Mouse (Mus musculus) heart, adult 2 months (tissue): ENCODE measurements around the gene Thap11. TPM values are rescaled to one million over a fixed set of nuclear protein-coding genes. Genes with fewer than 3 reads are reported as not detected.
A peak's percentile ranks its signal among the peaks of the same experiment; 100 is the strongest.

ENCODE experiments used
- DNase-seq, 2 experiments: peaks; one replicate each; pipeline ENCODE4 v3.0.0; 2021
- H3K27ac ChIP-seq: fragments of 200-600 bp; 2 replicates; pipeline ENCODE4 v1.8.1; 2022
- H3K27me3 ChIP-seq: fragments of 200-500 bp; 2 replicates; pipeline ENCODE4 v1.6.1; 2012; ENCODE audit warnings: mild to moderate bottlenecking, low read length, inconsistent platforms, mixed read lengths; ENCODE audit not compliant: control insufficient read depth, insufficient read depth
- H3K36me3 ChIP-seq: fragments of 200-500 bp; 2 replicates; pipeline ENCODE4 v1.6.1; 2012; ENCODE audit warnings: low read length, inconsistent platforms; ENCODE audit not compliant: control insufficient read depth, insufficient read depth
- H3K4me1 ChIP-seq: fragments of 200-500 bp; 2 replicates; pipeline ENCODE4 v1.6.1; 2011; ENCODE audit warnings: low read length; ENCODE audit not compliant: control insufficient read depth, insufficient read depth
- H3K4me3 ChIP-seq: fragments of 200-600 bp; 2 replicates; pipeline ENCODE4 v1.8.1; 2022
- H3K79me2 ChIP-seq: fragments of 200-500 bp; replicated peaks from 2 replicates; pipeline ENCODE4 v1.6.1; 2012; ENCODE audit warnings: mild to moderate bottlenecking, inconsistent platforms, low read length, moderate library complexity, mixed read lengths; ENCODE audit not compliant: control insufficient read depth, insufficient read depth
- H3K9ac ChIP-seq: fragments of 200-500 bp; 2 replicates; pipeline ENCODE4 v1.6.1; 2012; ENCODE audit warnings: low read depth, mild to moderate bottlenecking, control low read depth, inconsistent platforms, low read length, mixed read lengths
- CTCF ChIP-seq: fragments of 200-600 bp; IDR thresholded peaks from 2 replicates; pipeline ENCODE4 v1.8.1; 2022; ENCODE audit warnings: antibody characterized with exemption, mild to moderate bottlenecking, moderate library complexity
- EP300 ChIP-seq: fragments of 200-500 bp; IDR thresholded peaks from 2 replicates; pipeline ENCODE4 v1.6.1; 2011; ENCODE audit warnings: low read depth, low read length, control low read depth; ENCODE audit not compliant: insufficient read depth
- POLR2A ChIP-seq: fragments of 200-500 bp; IDR thresholded peaks from 2 replicates; pipeline ENCODE4 v1.6.1; 2011; ENCODE audit warnings: mild to moderate bottlenecking, low read depth, low read length, control low read depth; ENCODE audit not compliant: insufficient read depth
- WGBS: fragments of 180-500 bp; shearing (Covaris S2); methylation state at CpG from one replicate; pipeline ENCODE4 v1.1.7; 2018; 5-methylcytosine and 5-hydroxymethylcytosine counted together
- intact Hi-C: fragments of 180-260 bp; cut with DNase I; formaldehyde crosslinking; loops from one replicate; pipeline ENCODE4 v1.15.1; 2025
- polyA plus RNA-seq: library from polyadenylated mRNA; depleted of rRNA; stranded (reverse); fragments of >200 nt; gene quantifications from 2 replicates; pipeline ENCODE4 v1.2.3, GENCODE M21; 2012; rRNA removed
- total RNA-seq, 2 experiments: library from RNA; stranded (reverse); gene quantifications; 2 replicates each; pipeline ENCODE4 v1.2.3; 2021

Gene Thap11
- total and polyA plus RNA-seq, 3 experiments = 26.8 to 33.0 (median 30.1) TPM

- DNase-seq = no peak
- no peak overlapping the region for H3K27ac ChIP-seq
- H3K27me3 ChIP-seq = no peaks in the 10 kb centered on the region
- H3K4me1 ChIP-seq = peaks cover 2% of the 10 kb centered on the region; the same call in 1 of the 2 replicates
- no peak overlapping the region for H3K9ac ChIP-seq
- WGBS = 87% methylated on average over 6 of the region's 6 CpGs
- H3K36me3 ChIP-seq = no peaks in the 10 kb centered on the region
- intact Hi-C loops = no loop called here
- H3K4me3 ChIP-seq = no peak overlapping the region
- H3K79me2 ChIP-seq = no peaks in the 10 kb centered on the region
- TF ChIP-seq CTCF (peak; percentile 62), POLR2A (no peak)
Observed at GRCm38 (mm10) chr8:105892432-105892831, 37.5 kb downstream of the Thap11 start.

GRCm38 (mm10) chr8:105893339-105893738 is 38.4 kb downstream of the Thap11 start, which contains the start of gene Nrn1l:
Nrn1l (plus strand) TSS chr8:105893567.
- no peak within 1 kb of the TSS for H3K9ac ChIP-seq
- no peaks in the 10 kb centered on the region for H3K36me3 ChIP-seq
- H3K27ac ChIP-seq = no peak within 1 kb of the TSS
- no peak for TF ChIP-seq POLR2A
- no peak for TF ChIP-seq EP300
- no peak for TF ChIP-seq CTCF
- H3K4me3 ChIP-seq = no peak within 1 kb of the TSS
- DNase-seq = peak; percentile 72 to 78
- H3K4me1 ChIP-seq = peaks cover 2% of the 10 kb centered on the region; the same call in 1 of the 2 replicates
- 17% methylated on average over 11 of the region's 11 CpGs for WGBS
- no peaks in the 10 kb centered on the region for H3K27me3 ChIP-seq
- intact Hi-C loops = no loop called here
- no peaks in the 10 kb centered on the region for H3K79me2 ChIP-seq

GRCm38 (mm10) chr8:105897801-105898480 is 43.0 kb downstream of the Thap11 start:
- H3K27me3 ChIP-seq = no peaks in the 10 kb centered on the region

GRCm38 (mm10) chr8:105900180-105900940 is 45.4 kb downstream of the Thap11 start, which contains the start of gene Pskh1:
Pskh1 (plus strand) TSS chr8:105900441.
- H3K36me3 ChIP-seq = no peaks in the 10 kb centered on the region
- TF ChIP-seq POLR2A (peak; percentile 63; the same call in 1 of the 2 replicates), EP300 (no peak), CTCF (peak; percentile 28; the same call in 1 of the 2 replicates)
- under 1% methylated on average over 68 of the region's 68 CpGs for WGBS

More at GRCm38 (mm10) chr8:105897801-105898480, 43.0 kb downstream of the Thap11 start:
- no peak for DNase-seq
- 58% methylated on average over 9 of the region's 9 CpGs for WGBS
- H3K9ac ChIP-seq = no peak overlapping the region
- no peak overlapping the region for H3K27ac ChIP-seq
- H3K4me3 ChIP-seq = no peak overlapping the region
- H3K36me3 ChIP-seq = no peaks in the 10 kb centered on the region
- no peaks in the 10 kb centered on the region; the same call in 1 of the 2 replicates for H3K79me2 ChIP-seq
- intact Hi-C loops = loop anchor here (2.0 kb wide), 1 partner anchor 37 kb away; the partner anchor contains the start of gene Nutf2
- TF ChIP-seq POLR2A (no peak), EP300 (no peak), CTCF (no peak)
- 0 out of 2 replicates have a peak, but pooled peaks cover 1% of the 10 kb centered on the region for H3K4me1 ChIP-seq

GRCm38 (mm10) chr8:105900941-105901616 is 46.1 kb downstream of the Thap11 start:
- TF ChIP-seq EP300 (no peak), POLR2A (no peak), CTCF (no peak)
- no peaks in the 10 kb centered on the region for H3K36me3 ChIP-seq
- H3K79me2 ChIP-seq = peaks cover 3% of the 10 kb centered on the region; the same call in 1 of the 2 replicates
- 23% methylated on average over 16 of the region's 16 CpGs for WGBS
- no peak for DNase-seq
- no peaks in the 10 kb centered on the region for H3K27me3 ChIP-seq
- peak overlapping the region; percentile 91 for H3K27ac ChIP-seq
- peaks cover 3% of the 10 kb centered on the region; the same call in 1 of the 2 replicates for H3K4me1 ChIP-seq
- peak overlapping the region; percentile 99 for H3K4me3 ChIP-seq
- peak overlapping the region; percentile 97 for H3K9ac ChIP-seq
- intact Hi-C loops = loop anchor here (2.0 to 5.0 kb wide), 3 partner anchors 36 to 200 kb away; partner anchors contain the start of genes Acd, Ddx28 and Pard6a

More at GRCm38 (mm10) chr8:105900180-105900940, 45.4 kb downstream of the Thap11 start, which contains the start of gene Pskh1:
- Histone ChIP-seq H3K4me1 (0 out of 2 replicates have a peak, but pooled peaks cover 1% of the 10 kb centered on the region), H3K27ac (peak within 1 kb of the TSS; percentile 91), H3K4me3 (peak within 1 kb of the TSS; percentile 99), H3K79me2 (peaks cover 1% of the 10 kb centered on the region; the same call in 1 of the 2 replicates), H3K9ac (peak within 1 kb of the TSS; percentile 97), H3K27me3 (no peaks in the 10 kb centered on the region)
- intact Hi-C loops = loop anchor here (2.0 to 5.0 kb wide), 3 partner anchors 36 to 200 kb away; partner anchors contain the start of genes Acd, Ddx28 and Pard6a
- DNase-seq = peak; percentile 94 to 97

Other genes with a start within 250 kb of the Thap11 start
- gene Ripor1, start 249.9 kb upstream of the Thap11 start, total RNA-seq = 10 to 100 TPM; 42.5 to 51.6 TPM
- gene Ripor1, start 249.9 kb upstream of the Thap11 start, polyA plus RNA-seq = 39.2 TPM in 2 replicates
- 10 to 100 TPM; 41.4 to 41.9 TPM for gene Ctcf, start 218.6 kb upstream of the Thap11 start, total RNA-seq
- gene Ctcf, start 218.6 kb upstream of the Thap11 start, polyA plus RNA-seq = 9.3 and 13.6 TPM in 2 replicates
- gene Agrp, start 217.7 kb upstream of the Thap11 start, total RNA-seq = not detected
- gene Agrp, start 217.7 kb upstream of the Thap11 start, polyA plus RNA-seq = 0.31 TPM in 1 of 2 replicates, not detected in the other
- under 1 TPM; 0.16 to 0.25 TPM for gene Carmil2, start 168.9 kb upstream of the Thap11 start, total RNA-seq
- 0.29 and 1.4 TPM in 2 replicates for gene Carmil2, start 168.9 kb upstream of the Thap11 start, polyA plus RNA-seq
- gene Acd, start 154.0 kb upstream of the Thap11 start, total RNA-seq = 10 to 100 TPM in 1 of 2 experiments, 1 to 10 TPM in 1; 10.0 to 11.1 TPM
- gene Acd, start 154.0 kb upstream of the Thap11 start, polyA plus RNA-seq = 19.7 and 22.3 TPM in 2 replicates
- 1 to 10 TPM; 5.5 to 6.8 TPM for gene Pard6a, start 154.0 kb upstream of the Thap11 start, total RNA-seq
- 12.0 and 18.6 TPM in 2 replicates for gene Pard6a, start 154.0 kb upstream of the Thap11 start, polyA plus RNA-seq
- gene 4933405L10Rik, start 147.5 kb upstream of the Thap11 start, total RNA-seq = not detected
- gene 4933405L10Rik, start 147.5 kb upstream of the Thap11 start, polyA plus RNA-seq = not detected in 2 replicates
- gene Enkd1, start 146.9 kb upstream of the Thap11 start, total RNA-seq = 1 to 10 TPM; 1.4 to 1.9 TPM
- gene Enkd1, start 146.9 kb upstream of the Thap11 start, polyA plus RNA-seq = 2.0 and 2.2 TPM in 2 replicates
- 1 to 10 TPM; 3.7 TPM for gene Gfod2, start 96.5 kb upstream of the Thap11 start, total RNA-seq
- 2.3 and 3.0 TPM in 2 replicates for gene Gfod2, start 96.5 kb upstream of the Thap11 start, polyA plus RNA-seq
- 10 to 100 TPM; 18.0 to 18.5 TPM for gene Ranbp10, start 27.8 kb upstream of the Thap11 start, total RNA-seq
- gene Ranbp10, start 27.8 kb upstream of the Thap11 start, polyA plus RNA-seq = 20.0 and 22.3 TPM in 2 replicates
- gene Tsnaxip1, start 27.4 kb upstream of the Thap11 start, total RNA-seq = not detected
- 0.20 TPM in 1 of 2 replicates, not detected in the other for gene Tsnaxip1, start 27.4 kb upstream of the Thap11 start, polyA plus RNA-seq
- 1 to 10 TPM; 2.3 to 2.7 TPM for gene Cenpt, start 1.9 kb upstream of the Thap11 start, total RNA-seq
- gene Cenpt, start 1.9 kb upstream of the Thap11 start, polyA plus RNA-seq = 6.0 and 6.4 TPM in 2 replicates
- 10 to 100 TPM; 35.5 to 39.8 TPM for gene Nutf2, start 5.4 kb downstream of the Thap11 start, total RNA-seq
- gene Nutf2, start 5.4 kb downstream of the Thap11 start, polyA plus RNA-seq = 56.1 and 67.7 TPM in 2 replicates
- 10 to 100 TPM; 23.2 to 25.4 TPM for gene Edc4, start 25.7 kb downstream of the Thap11 start, total RNA-seq
- gene Edc4, start 25.7 kb downstream of the Thap11 start, polyA plus RNA-seq = 42.4 and 47.6 TPM in 2 replicates
- gene Nrn1l, start 38.4 kb downstream of the Thap11 start, total RNA-seq = under 1 TPM; 0.41 to 0.57 TPM
- gene Nrn1l, start 38.4 kb downstream of the Thap11 start, polyA plus RNA-seq = 1.0 and 1.6 TPM in 2 replicates
- gene Pskh1, start 45.3 kb downstream of the Thap11 start, total RNA-seq = 10 to 100 TPM; 16.5 to 20.8 TPM
- 28.7 and 39.7 TPM in 2 replicates for gene Pskh1, start 45.3 kb downstream of the Thap11 start, polyA plus RNA-seq
- gene Ctrl, start 78.7 kb downstream of the Thap11 start, total RNA-seq = under 1 TPM in 1 of 2 experiments, not detected in 1; 0.32 TPM
- 0.88 and 1.9 TPM in 2 replicates for gene Ctrl, start 78.7 kb downstream of the Thap11 start, polyA plus RNA-seq
- gene Psmb10, start 83.3 kb downstream of the Thap11 start, total RNA-seq = 10 to 100 TPM; 58.1 to 68.1 TPM
- 95.9 and 96.5 TPM in 2 replicates for gene Psmb10, start 83.3 kb downstream of the Thap11 start, polyA plus RNA-seq
- gene Lcat, start 88.2 kb downstream of the Thap11 start, total RNA-seq = under 1 TPM; 0.70 to 0.84 TPM
- gene Lcat, start 88.2 kb downstream of the Thap11 start, polyA plus RNA-seq = 3.9 and 4.1 TPM in 2 replicates
- 10 to 100 TPM; 35.0 to 38.1 TPM for gene Slc12a4, start 111.0 kb downstream of the Thap11 start, total RNA-seq
- gene Slc12a4, start 111.0 kb downstream of the Thap11 start, polyA plus RNA-seq = 54.6 and 73.4 TPM in 2 replicates
- not detected for gene Dpep3, start 124.3 kb downstream of the Thap11 start, total RNA-seq
- 0.23 and 0.26 TPM in 2 replicates for gene Dpep3, start 124.3 kb downstream of the Thap11 start, polyA plus RNA-seq
- 1 to 10 TPM; 9.1 to 9.4 TPM for gene Dus2, start 136.2 kb downstream of the Thap11 start, total RNA-seq
- 7.8 and 11.9 TPM in 2 replicates for gene Dus2, start 136.2 kb downstream of the Thap11 start, polyA plus RNA-seq
- gene Dpep2nb, start 150.8 kb downstream of the Thap11 start, total RNA-seq = not detected
- not detected in 2 replicates for gene Dpep2nb, start 150.8 kb downstream of the Thap11 start, polyA plus RNA-seq
- 10 to 100 TPM in 1 of 2 experiments, 1 to 10 TPM in 1; 9.2 to 10.0 TPM for gene Ddx28, start 156.8 kb downstream of the Thap11 start, total RNA-seq
- gene Ddx28, start 156.8 kb downstream of the Thap11 start, polyA plus RNA-seq = 5.7 and 6.3 TPM in 2 replicates
- 10 to 100 TPM; 18.9 to 19.2 TPM for gene Nfatc3, start 203.7 kb downstream of the Thap11 start, total RNA-seq
- gene Nfatc3, start 203.7 kb downstream of the Thap11 start, polyA plus RNA-seq = 12.2 and 21.8 TPM in 2 replicates